In the genomic region with DNA sequence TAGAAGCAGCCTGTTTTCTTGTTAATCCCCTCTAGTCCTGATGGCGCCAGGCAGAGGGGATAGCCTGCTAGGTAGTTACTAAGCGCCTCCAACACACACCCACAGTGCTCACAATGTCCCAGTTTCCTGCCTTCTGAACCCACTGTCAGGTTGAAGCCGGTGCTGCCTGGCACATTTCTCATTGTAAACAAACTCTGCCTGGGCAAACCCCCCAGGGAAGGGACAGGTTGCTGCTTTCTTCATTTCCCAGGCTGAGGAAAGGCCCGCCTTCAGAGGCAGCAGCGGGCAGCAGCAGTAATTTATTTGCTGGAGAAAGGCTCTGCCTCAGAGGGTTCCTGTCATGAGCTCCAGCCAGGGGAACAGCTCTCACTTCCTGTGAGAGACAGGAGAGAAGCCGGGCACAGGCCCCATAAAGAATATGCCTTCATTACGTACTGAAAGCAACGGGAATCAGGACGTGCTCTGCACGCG, we compare ENCODE assay signal across 10 mouse cellular contexts.
DNase-seq lines count a peak whose midpoint lies in the region; ATAC-seq lines count a peak whose summit lies in the region.
"Had no signal": no experiment of that assay in that cellular context is flagged by ENCODE, and none has a peak within 500 bp of the region (broad histone marks: within the 10 kb centered on the region; RNA-seq: fewer than 3 reads in every experiment).

No protein-coding gene starts in this region.

- DNase-seq in midbrain, embryonic 10.5 days (ENCODE audit: low spot score) = no peak
- no peak for DNase-seq in midbrain, embryonic 11.5 days (ENCODE audit: low spot score, missing footprints)
- peak; percentile 26 to 34 for DNase-seq in cerebellum, postnatal 25 days
- DNase-seq in gastrocnemius, postnatal 25 days = no peak
- DNase-seq in ovary, adult 18-20 months (ENCODE audit: low spot score) = no peak

- H3K4me2 ChIP-seq in midbrain, embryonic 11.5 days = no peak overlapping the region
- no peak overlapping the region for H3K4me2 ChIP-seq in hindbrain, embryonic 12.5 days (replicated peaks)
- H3K4me2 ChIP-seq in midbrain, embryonic 16.5 days (ENCODE audit: low read length) = no peak overlapping the region
- H3K4me2 ChIP-seq in heart, embryonic 11.5 days = no peak overlapping the region
- H3K4me2 ChIP-seq: embryonic facial prominence, embryonic 12.5 days; intestine, embryonic 15.5 days had no signal

- H3K4me3 ChIP-seq in midbrain, embryonic 10.5 days = no peak overlapping the region
- H3K4me3 ChIP-seq in midbrain, embryonic 11.5 days (ENCODE audit: low read depth, low read length) = no peak overlapping the region
- H3K4me3 ChIP-seq in hindbrain, embryonic 12.5 days = no peak overlapping the region
- no peak overlapping the region for H3K4me3 ChIP-seq in midbrain, embryonic 16.5 days (ENCODE audit: low read depth, low read length)
- H3K4me3 ChIP-seq in heart, embryonic 11.5 days (ENCODE audit: low read depth, low read length) = no peak overlapping the region
- H3K4me3 ChIP-seq: embryonic facial prominence, embryonic 12.5 days; intestine, embryonic 15.5 days had no signal

- ATAC-seq in midbrain, embryonic 11.5 days (ENCODE audit: low FRiP score) = no peak
- ATAC-seq in hindbrain, embryonic 12.5 days (ENCODE audit: low FRiP score) = 0 out of 2 replicates have a peak, but pooled peaks have one; percentile 16
- ATAC-seq in midbrain, embryonic 16.5 days = peak; percentile 70
- ATAC-seq in heart, embryonic 11.5 days (replicated peaks; ENCODE audit: insufficient number of reproducible peaks, low FRiP score, low TSS enrichment) = no peak
- ATAC-seq: intestine, embryonic 15.5 days had no signal

- 68% methylated on average over 11 of the region's 11 CpGs for WGBS in midbrain, embryonic 10.5 days
- 60% methylated on average over 11 of the region's 11 CpGs for WGBS in midbrain, embryonic 11.5 days
- WGBS in hindbrain, embryonic 12.5 days = 48% methylated on average over 11 of the region's 11 CpGs
- 36% methylated on average over 11 of the region's 11 CpGs for WGBS in midbrain, embryonic 16.5 days
- WGBS in heart, embryonic 11.5 days (ENCODE audit: insufficient replicate concordance) = 56% methylated on average over 11 of the region's 11 CpGs

- H3K27me3 ChIP-seq in midbrain, embryonic 10.5 days (ENCODE audit: low read depth, poor library complexity, severe bottlenecking) = no peaks in the 10 kb centered on the region
- no peaks in the 10 kb centered on the region for H3K27me3 ChIP-seq in midbrain, embryonic 11.5 days (ENCODE audit: control insufficient read depth, insufficient read depth, low read length)
- no peaks in the 10 kb centered on the region for H3K27me3 ChIP-seq in hindbrain, embryonic 12.5 days
- H3K27me3 ChIP-seq in midbrain, embryonic 16.5 days (ENCODE audit: control insufficient read depth, insufficient read depth, low read depth, low read length) = no peaks in the 10 kb centered on the region
- no peaks in the 10 kb centered on the region for H3K27me3 ChIP-seq in heart, embryonic 11.5 days (ENCODE audit: control insufficient read depth, insufficient read depth, low read length)
- H3K27me3 ChIP-seq: embryonic facial prominence, embryonic 12.5 days; intestine, embryonic 15.5 days had no signal

- H3K36me3 ChIP-seq in midbrain, embryonic 10.5 days = no peaks in the 10 kb centered on the region
- no peaks in the 10 kb centered on the region for H3K36me3 ChIP-seq in midbrain, embryonic 11.5 days (ENCODE audit: control insufficient read depth, insufficient read depth, low read length)
- H3K36me3 ChIP-seq in hindbrain, embryonic 12.5 days = no peaks in the 10 kb centered on the region
- H3K36me3 ChIP-seq in midbrain, embryonic 16.5 days (ENCODE audit: control insufficient read depth, insufficient read depth, low read length) = no peaks in the 10 kb centered on the region
- no peaks in the 10 kb centered on the region for H3K36me3 ChIP-seq in heart, embryonic 11.5 days (ENCODE audit: control insufficient read depth, insufficient read depth, low read length)
- H3K36me3 ChIP-seq: embryonic facial prominence, embryonic 12.5 days; intestine, embryonic 15.5 days had no signal

- no peaks in the 10 kb centered on the region for H3K9me3 ChIP-seq in midbrain, embryonic 10.5 days (replicated peaks)
- no peaks in the 10 kb centered on the region for H3K9me3 ChIP-seq in midbrain, embryonic 11.5 days (ENCODE audit: control insufficient read depth, low read length)
- no peaks in the 10 kb centered on the region for H3K9me3 ChIP-seq in hindbrain, embryonic 12.5 days (replicated peaks)
- no peaks in the 10 kb centered on the region for H3K9me3 ChIP-seq in midbrain, embryonic 16.5 days (replicated peaks; ENCODE audit: control insufficient read depth, low read length, poor library complexity, severe bottlenecking)
- no peaks in the 10 kb centered on the region for H3K9me3 ChIP-seq in heart, embryonic 11.5 days (replicated peaks; ENCODE audit: control insufficient read depth, low read length)
- H3K9me3 ChIP-seq: embryonic facial prominence, embryonic 12.5 days; intestine, embryonic 15.5 days had no signal

- peak overlapping the region; percentile 53 for H3K27ac ChIP-seq in midbrain, embryonic 10.5 days (replicated peaks)
- H3K27ac ChIP-seq in midbrain, embryonic 11.5 days (ENCODE audit: low read depth, low read length) = no peak overlapping the region
- peak overlapping the region; percentile 79 for H3K27ac ChIP-seq in hindbrain, embryonic 12.5 days
- peak overlapping the region; percentile 71 for H3K27ac ChIP-seq in midbrain, embryonic 16.5 days (ENCODE audit: low read length)
- no peak overlapping the region for H3K27ac ChIP-seq in heart, embryonic 11.5 days (ENCODE audit: low read depth, low read length)
- H3K27ac ChIP-seq: embryonic facial prominence, embryonic 12.5 days; intestine, embryonic 15.5 days had no signal

- peaks cover 8% of the 10 kb centered on the region for H3K4me1 ChIP-seq in midbrain, embryonic 10.5 days
- H3K4me1 ChIP-seq in midbrain, embryonic 11.5 days (ENCODE audit: control insufficient read depth, insufficient read depth, low read length) = 0 out of 2 replicates have a peak, but pooled peaks cover 3% of the 10 kb centered on the region
- H3K4me1 ChIP-seq in hindbrain, embryonic 12.5 days = peaks cover 15% of the 10 kb centered on the region
- peaks cover 19% of the 10 kb centered on the region for H3K4me1 ChIP-seq in midbrain, embryonic 16.5 days (ENCODE audit: control insufficient read depth, insufficient read depth, low read length)
- H3K4me1 ChIP-seq in heart, embryonic 11.5 days (ENCODE audit: control insufficient read depth, insufficient read depth, low read length) = no peaks in the 10 kb centered on the region
- H3K4me1 ChIP-seq: embryonic facial prominence, embryonic 12.5 days; intestine, embryonic 15.5 days had no signal

- H3K9ac ChIP-seq in midbrain, embryonic 11.5 days (ENCODE audit: low read length) = no peak overlapping the region
- H3K9ac ChIP-seq in hindbrain, embryonic 12.5 days = no peak overlapping the region
- H3K9ac ChIP-seq in midbrain, embryonic 16.5 days (ENCODE audit: low read depth, low read length) = peak overlapping the region; percentile 48; the same call in 1 of the 2 replicates
- no peak overlapping the region for H3K9ac ChIP-seq in heart, embryonic 11.5 days (ENCODE audit: low read depth, low read length)
- H3K9ac ChIP-seq: embryonic facial prominence, embryonic 12.5 days; intestine, embryonic 15.5 days had no signal

Comparison
In these comparisons a context has a peak if more than half of its experiments do, and no peak if none do; other contexts are left out.
1. H3K27ac ChIP-seq: peak in midbrain, embryonic 10.5 days (single experiment), hindbrain, embryonic 12.5 days (single experiment) and midbrain, embryonic 16.5 days (single experiment); none in midbrain, embryonic 11.5 days (single experiment) and heart, embryonic 11.5 days (single experiment).
2. ATAC-seq: peak in hindbrain, embryonic 12.5 days (single experiment) and midbrain, embryonic 16.5 days (single experiment); none in midbrain, embryonic 11.5 days (single experiment) and heart, embryonic 11.5 days (single experiment).
3. DNase-seq: peak in cerebellum, postnatal 25 days (2 of 2); none in midbrain, embryonic 10.5 days (single experiment), midbrain, embryonic 11.5 days (single experiment), gastrocnemius, postnatal 25 days (single experiment) and ovary, adult 18-20 months (single experiment).